Mouse (Mus musculus) CH12F3 (cell line): Measurements from ENCODE around the gene Kel.

Experiments
- in situ Hi-C: fragments of 300-500 bp; cut with MboI; formaldehyde crosslinking; loops from 2 replicates; pipeline ENCODE4 v1.14.3; 2020; ENCODE audit warnings: low sequenced_read_pairs

Gene Kel

DNA sequence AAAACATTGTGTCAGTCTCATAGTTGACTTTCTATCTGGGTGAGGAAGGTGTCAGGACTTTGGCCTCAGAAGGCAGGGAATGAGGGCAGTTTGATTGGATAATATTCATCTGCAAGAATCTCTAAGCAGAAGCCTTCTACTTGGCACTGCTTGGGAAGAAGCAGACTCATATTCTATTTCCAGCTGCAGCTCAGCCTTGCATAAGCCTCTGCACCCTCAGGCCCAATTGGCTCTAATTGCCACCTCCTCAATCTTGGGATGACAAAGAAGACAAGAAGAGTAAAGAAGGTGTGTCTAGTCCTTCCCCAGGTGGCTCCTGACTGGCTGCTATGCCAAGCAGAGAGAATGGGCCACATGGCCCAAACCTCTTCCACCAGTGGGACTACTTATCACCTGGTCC lies 57.5 kb downstream of the Kel start:
- in situ Hi-C loops, result no loop called here

DNA sequence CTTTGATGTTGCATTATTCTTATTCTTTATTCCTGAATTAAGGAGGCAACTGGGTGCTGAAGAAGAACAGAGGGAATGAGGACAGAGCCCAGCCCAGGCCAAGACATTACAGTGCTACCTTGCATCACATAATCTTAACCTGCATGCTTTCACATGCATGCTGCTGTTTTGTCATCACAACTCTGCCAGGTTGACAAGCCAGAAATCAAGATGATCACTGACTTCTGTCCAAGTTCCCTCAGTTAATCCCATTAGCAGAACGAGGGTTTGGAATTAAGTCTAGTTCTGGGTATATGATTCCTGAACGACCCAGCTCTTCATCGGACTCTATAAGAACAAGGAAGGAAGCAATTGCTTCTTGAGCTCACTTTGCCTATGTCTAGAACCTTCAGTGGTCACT lies 57.9 kb downstream of the Kel start:
- in situ Hi-C loops, result no loop called here

DNA sequence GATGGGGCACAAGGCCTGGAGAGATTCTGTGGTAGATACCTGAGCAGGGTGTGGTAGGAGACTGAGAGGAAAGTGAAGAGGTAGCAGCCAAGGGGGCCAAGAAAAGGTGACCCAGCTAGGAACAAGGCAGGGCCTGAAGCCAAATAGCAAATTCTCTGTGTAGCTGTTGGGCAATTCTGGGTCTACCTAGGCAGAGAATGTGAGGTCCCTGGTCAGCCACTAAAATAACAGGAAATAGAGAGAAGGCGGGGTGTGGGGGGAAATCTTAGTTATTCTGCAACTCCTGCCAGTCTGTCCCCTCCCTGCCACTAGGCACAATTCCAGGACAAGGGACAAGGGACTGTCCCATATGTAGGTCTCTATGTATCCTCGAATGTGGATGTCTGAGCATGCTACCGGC lies 60.9 kb downstream of the Kel start:
- in situ Hi-C loops, result no loop called here

DNA sequence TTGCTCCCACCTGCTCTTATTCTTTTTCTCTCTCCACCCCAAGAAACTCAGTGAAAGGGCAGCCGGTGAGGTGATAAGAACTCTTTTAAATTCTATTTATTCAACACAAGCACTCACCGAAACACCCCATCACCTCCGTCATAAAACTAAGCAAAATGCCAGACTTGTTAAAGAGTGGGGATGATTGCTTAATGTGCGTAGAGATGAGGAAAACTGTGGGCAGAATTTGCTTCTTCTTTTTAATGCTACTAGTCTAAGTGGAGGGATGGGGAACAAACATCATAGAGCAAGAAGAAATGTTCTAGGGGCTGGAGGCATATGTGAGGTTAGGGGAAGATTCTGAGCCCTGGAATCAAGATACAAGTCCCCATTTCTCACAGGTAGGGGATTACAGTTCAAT lies 61.4 kb downstream of the Kel start:
- in situ Hi-C loops, result no loop called here

DNA sequence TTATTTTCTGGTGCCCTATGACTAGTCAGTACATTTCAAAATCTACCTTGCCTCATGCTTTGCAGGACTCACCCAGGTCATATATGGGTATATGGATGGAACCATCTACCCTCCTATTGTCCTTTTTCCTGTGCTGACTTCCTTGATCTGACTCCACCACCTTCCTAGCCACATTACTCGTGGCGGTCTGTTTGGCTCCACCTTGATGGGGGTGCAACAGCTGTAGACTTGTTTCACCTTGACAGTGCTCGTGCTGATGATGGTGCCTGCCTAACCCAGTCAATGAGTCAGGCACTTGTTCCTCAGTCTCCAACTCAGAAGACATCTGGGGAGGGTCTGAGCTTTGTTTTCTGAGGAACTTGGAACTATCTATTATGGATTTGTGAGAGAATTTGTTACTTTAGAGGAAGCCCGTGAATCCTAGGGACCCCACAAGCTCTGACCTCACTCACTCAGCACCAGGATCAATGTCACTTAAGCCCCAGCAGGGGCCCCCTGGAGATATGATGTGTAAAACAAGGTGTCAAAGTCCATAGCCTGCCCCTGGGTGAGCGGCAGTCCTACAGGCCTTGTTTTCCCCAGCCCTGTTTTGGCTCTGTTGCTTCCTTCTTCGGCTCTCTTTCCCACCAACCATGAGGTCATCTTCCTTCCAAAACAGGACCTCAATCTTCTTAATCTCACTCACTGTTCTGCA lies 62.8 kb downstream of the Kel start:
- in situ Hi-C loops, result no loop called here

DNA sequence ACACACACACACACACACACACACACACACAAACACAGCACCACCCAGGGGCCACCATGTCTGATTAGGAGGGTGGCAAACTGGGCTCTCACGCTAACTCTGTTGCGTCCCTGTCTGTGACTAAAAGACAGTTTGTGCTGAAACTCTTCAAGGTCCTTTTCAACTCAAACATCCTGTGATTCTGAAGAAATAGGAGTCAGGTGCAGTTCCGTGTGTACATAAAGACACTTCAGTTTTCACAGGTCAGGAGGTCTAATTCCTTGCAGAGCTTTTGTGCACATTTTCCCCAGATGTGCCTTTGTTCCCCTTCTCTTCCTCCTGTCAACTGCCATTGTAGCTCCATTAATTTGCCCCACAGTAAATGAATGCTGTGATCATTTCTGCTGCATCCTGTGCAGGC lies 63.7 kb downstream of the Kel start:
- in situ Hi-C loops, result no loop called here

DNA sequence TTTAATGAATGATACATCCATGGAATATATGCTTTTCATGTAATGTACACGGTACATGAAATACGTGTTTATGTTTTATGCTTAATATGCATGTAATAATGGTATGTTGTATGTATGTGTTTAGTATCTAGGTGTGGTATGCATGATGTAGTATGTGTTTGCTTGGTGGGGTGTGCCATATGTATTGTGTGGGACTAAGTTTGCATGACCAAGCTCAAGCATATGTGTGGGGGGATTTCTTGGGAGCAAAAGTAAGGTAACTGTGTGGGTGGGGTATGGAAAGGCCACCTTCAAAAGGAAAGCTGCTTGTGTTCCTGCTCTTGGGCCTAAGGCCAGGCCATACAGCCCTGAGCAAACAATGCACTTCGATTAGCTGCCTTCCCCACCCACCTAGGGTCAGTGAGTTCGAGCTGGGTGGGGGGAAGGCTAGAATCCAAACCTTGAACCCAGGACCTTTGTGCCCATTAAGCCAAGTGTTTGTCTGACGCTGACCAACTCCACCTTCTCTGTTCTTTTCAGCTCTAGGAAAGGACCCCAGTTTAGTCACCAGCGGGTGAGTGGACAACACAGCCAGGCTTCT lies 66.1 kb downstream of the Kel start:
- in situ Hi-C loops, result no loop called here

DNA sequence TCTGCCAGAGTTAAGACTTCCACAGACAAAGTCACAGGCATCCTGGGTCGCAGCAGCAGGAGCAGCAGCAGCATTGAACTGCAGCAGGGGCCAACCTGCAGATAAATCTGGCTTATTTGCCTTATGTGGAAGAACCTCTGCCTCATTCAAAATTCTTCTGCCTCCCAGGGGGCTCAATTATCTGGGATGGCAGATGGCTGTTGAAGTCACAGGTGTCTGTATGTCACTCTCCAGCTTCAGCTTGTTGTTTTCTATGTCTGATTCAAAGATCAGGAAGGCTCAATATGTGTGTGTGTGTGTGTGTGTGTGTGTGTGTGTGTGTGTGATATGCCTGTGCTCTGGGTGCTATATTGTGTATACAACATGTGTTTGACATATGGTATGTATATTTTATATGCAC lies 66.7 kb downstream of the Kel start:
- in situ Hi-C loops, result no loop called here
